Mouse (Mus musculus) small intestine, adult 2 months (tissue): ENCODE data around the gene Krt90. TPM values are rescaled to one million over a fixed set of nuclear protein-coding genes. Genes with fewer than 3 reads are reported as not detected.

ENCODE experiments used
- H3K27ac ChIP-seq: fragments of 200-500 bp; 2 replicates; pipeline ENCODE4 v1.5.1; 2012; ENCODE audit warnings: low read depth, low read length, control low read depth, inconsistent platforms; ENCODE audit not compliant: insufficient read depth
- H3K27me3 ChIP-seq: fragments of 200-500 bp; 2 replicates; pipeline ENCODE4 v1.6.1; 2012; ENCODE audit warnings: mild to moderate bottlenecking, moderate library complexity, low read length, inconsistent platforms; ENCODE audit not compliant: control insufficient read depth, insufficient read depth
- H3K36me3 ChIP-seq: fragments of 200-500 bp; 2 replicates; pipeline ENCODE4 v1.6.1; 2012; ENCODE audit warnings: mild to moderate bottlenecking, low read length, control low read depth, inconsistent platforms; ENCODE audit not compliant: control insufficient read depth, insufficient read depth
- H3K4me1 ChIP-seq: fragments of 200-500 bp; 2 replicates; pipeline ENCODE4 v1.6.1; 2012; ENCODE audit warnings: low read length, inconsistent platforms, mixed read lengths; ENCODE audit not compliant: control insufficient read depth, insufficient read depth, insufficient read length
- H3K4me3 ChIP-seq: fragments of 200-500 bp; 2 replicates; pipeline ENCODE4 v1.5.1; 2012; ENCODE audit warnings: low read depth, mild to moderate bottlenecking, control low read depth, inconsistent platforms, low read length, moderate library complexity
- CTCF ChIP-seq: fragments of 200-500 bp; IDR thresholded peaks from 2 replicates; pipeline ENCODE4 v1.5.1; 2012; ENCODE audit warnings: low read depth, mild to moderate bottlenecking, control low read depth, inconsistent platforms, low read length, moderate library complexity, mixed read lengths; ENCODE audit not compliant: insufficient replicate concordance, insufficient read length; ENCODE audit errors: extremely low read depth
- POLR2A ChIP-seq: fragments of 200-500 bp; IDR thresholded peaks from 2 replicates; pipeline ENCODE4 v1.6.1; 2012; ENCODE audit warnings: low read depth, mild to moderate bottlenecking, control low read depth, inconsistent platforms, low read length, moderate library complexity
- WGBS: fragments of 180-500 bp; shearing (Covaris S2); methylation state at CpG from one replicate; pipeline ENCODE4 v1.1.7; 2018; 5-methylcytosine and 5-hydroxymethylcytosine counted together
- polyA plus RNA-seq: library from polyadenylated mRNA; depleted of rRNA; stranded (reverse); fragments of >200 nt; gene quantifications from 2 replicates; pipeline ENCODE4 v1.2.3, GENCODE M21; 2012

Krt90 gene
- polyA plus RNA-seq, 1 experiment, result not detected

DNA sequence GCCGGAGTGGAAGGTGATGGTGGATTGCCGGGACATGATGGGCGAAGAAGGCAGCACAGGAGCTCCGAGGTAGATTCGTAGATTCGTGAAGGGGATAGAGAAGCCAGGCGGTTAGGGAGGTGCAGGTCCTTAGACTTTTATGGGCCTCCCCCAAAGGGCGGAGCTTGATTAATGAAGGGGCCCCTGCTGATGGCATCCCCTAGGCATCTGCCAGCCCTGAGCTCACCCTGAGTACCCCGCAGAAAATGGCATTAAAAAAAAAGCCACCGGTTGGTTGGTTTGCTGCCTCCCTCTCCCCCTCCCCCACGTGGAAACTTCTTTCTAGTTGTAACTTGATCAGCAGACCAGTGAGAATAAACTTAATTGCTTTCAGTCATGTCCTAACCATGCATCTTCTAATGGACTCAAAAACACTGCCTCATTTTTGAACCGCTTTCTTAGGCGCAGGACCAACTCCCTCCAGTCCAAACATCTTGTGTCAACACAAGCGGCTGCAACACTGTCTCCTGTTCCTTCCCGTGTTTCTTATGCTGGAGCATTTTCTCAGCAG lies 11.1 kb upstream of the Krt90 start, which contains the start of gene Krt75:
Gene Krt75, minus strand, starts transcription at position 109 of the 550 bp plus-strand sequence.
- TF ChIP-seq POLR2A (no peak), CTCF (no peak)
- Histone ChIP-seq H3K4me3 (no peak within 1 kb of the TSS), H3K27ac (no peak within 1 kb of the TSS), H3K4me1 (no peaks in the 10 kb centered on the region), H3K36me3 (no peaks in the 10 kb centered on the region), H3K27me3 (peaks cover 20% of the 10 kb centered on the region)
- 49% methylated on average over 15 of the region's 15 CpGs for WGBS

DNA sequence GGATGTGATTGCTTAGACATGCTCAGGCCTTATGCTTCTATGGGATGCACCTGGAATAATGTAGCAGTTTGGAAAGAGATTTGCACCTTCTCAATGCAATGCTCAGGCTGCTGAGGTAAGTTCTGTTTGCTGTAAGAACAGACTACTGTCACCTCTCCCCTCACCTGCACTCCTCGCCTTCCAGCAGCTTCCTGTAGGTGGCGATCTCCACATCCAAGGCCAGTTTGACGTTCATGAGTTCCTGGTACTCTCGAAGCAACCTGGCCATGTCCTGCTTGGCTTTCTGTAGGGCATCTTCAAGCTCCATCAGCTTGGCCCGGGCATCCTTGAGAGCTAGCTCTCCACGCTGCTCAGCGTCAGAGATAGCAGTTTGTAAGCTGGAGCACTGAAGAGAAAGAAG lies 5.0 kb upstream of the Krt90 start:
- H3K4me3 ChIP-seq, result no peak overlapping the region
- no peak for TF ChIP-seq POLR2A
- TF ChIP-seq CTCF, result peak; percentile 54; the same call in 1 of the 2 replicates
- 31% methylated on average over 7 of the region's 7 CpGs for WGBS
- H3K27ac ChIP-seq, result no peak overlapping the region
- H3K4me1 ChIP-seq, result no peaks in the 10 kb centered on the region
- no peaks in the 10 kb centered on the region for H3K36me3 ChIP-seq
- H3K27me3 ChIP-seq, result peaks cover 1% of the 10 kb centered on the region

DNA sequence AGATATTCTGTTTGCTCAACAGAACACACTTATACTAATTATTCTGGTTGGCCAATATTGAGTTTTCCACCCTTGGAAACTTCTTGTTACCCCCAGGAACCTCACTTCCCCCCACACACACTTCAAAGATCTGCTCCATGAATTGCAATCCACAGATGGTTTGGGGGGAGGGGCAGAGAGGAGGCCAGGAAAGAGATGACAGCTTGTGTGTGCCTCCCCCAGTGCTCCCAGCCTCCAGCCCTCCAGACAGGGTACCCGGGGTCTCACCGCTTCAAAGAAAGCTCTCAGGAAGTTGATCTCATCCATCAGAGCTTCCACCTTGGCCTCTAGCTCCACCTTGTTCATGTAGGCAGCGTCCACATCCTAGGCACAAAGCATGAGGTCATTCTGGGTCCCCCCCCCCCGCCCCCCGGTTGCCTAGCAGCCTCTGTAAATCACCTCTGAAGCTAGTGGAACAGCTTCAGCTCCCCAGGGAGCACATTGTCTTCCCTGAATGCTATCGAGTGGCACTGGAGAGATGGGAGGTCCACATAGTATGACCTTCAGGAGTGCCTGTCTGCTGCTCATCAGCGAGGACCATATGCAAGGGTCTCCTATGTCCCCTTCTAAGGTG lies 4.6 kb downstream of the Krt90 start:
- 11% methylated on average over 7 of the region's 7 CpGs for WGBS
- Histone ChIP-seq H3K36me3 (no peaks in the 10 kb centered on the region), H3K27ac (no peak overlapping the region), H3K27me3 (0 out of 2 replicates have a peak, but pooled peaks cover 2% of the 10 kb centered on the region), H3K4me1 (no peaks in the 10 kb centered on the region), H3K4me3 (no peak overlapping the region)
- TF ChIP-seq POLR2A (no peak), CTCF (no peak)

DNA sequence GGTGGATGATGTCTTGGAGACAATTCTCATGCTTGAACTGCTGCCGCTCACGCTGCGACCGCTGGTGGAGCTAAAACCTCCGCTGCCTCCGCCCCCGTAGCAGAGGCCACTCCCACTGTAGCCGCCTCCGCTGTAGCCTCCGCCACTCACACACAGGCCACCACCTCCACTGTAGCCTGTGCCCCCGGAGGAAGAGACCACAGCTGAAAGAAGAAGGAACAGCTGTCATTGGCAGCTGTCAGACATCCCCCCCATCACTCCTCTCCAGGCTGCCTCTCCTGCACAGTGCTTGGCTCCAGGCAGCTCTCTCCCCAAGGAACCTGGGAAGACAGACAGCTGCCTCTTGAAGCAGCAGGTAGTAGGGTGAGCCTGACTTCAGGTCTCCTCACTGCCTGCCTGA lies 9.6 kb downstream of the Krt90 start:
- H3K4me3 ChIP-seq, result no peak overlapping the region
- 1% methylated on average over 11 of the region's 11 CpGs for WGBS
- no peaks in the 10 kb centered on the region for H3K4me1 ChIP-seq
- H3K27me3 ChIP-seq, result peaks cover 9% of the 10 kb centered on the region; the same call in 1 of the 2 replicates
- H3K27ac ChIP-seq, result no peak overlapping the region
- no peaks in the 10 kb centered on the region for H3K36me3 ChIP-seq
- no peak for TF ChIP-seq CTCF
- TF ChIP-seq POLR2A, result no peak

DNA sequence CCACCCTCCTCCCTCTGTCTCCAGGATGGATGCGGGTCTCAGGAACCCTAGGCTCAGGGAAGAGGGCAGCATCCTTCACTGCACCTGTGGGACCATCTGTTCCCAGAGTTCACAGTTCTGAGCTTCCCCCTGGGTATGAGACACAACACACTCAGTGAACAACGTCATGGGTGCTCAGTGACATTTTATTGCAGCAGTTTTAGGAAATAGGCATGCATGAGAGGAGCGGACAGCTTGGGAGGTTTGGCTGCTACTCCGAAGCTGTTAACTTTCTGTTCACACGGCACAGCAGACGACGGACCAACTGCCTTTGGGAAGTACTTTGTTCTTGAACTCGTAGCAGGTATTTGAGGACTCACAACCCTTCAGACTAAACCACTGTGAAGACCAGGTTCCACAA lies 10.6 kb downstream of the Krt90 start:
- Histone ChIP-seq H3K36me3 (no peaks in the 10 kb centered on the region), H3K27me3 (peaks cover 9% of the 10 kb centered on the region; the same call in 1 of the 2 replicates), H3K4me1 (no peaks in the 10 kb centered on the region), H3K27ac (no peak overlapping the region), H3K4me3 (no peak overlapping the region)
- TF ChIP-seq POLR2A, result no peak
- TF ChIP-seq CTCF, result no peak
- WGBS, result 65% methylated on average over 8 of the region's 8 CpGs

DNA sequence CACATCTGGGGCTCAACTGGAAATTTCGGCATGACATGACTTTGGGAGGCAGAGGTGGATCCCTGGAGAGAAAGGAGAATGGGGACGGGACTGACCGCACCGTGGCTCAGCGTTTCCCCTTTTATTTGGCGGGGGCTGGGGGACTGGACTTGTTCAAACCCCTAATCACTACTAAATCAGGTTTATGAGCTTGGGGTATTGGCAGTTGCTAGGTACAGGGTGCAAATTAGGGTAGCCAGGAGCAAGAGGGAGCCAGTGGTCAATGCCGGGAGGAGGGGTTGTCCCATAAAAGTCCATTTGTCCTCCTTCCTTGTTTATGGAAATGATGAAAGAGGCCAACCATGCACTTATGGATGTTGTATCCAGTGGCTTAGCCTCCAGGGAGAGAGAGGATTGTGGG lies 12.2 kb downstream of the Krt90 start, which contains the start of gene Krt82:
Gene Krt82, minus strand, starts transcription at position 101 of the 400 bp plus-strand sequence.
- no peak for TF ChIP-seq POLR2A
- TF ChIP-seq CTCF, result no peak
- no peak within 1 kb of the TSS for H3K4me3 ChIP-seq
- no peak within 1 kb of the TSS for H3K27ac ChIP-seq
- peaks cover 9% of the 10 kb centered on the region; the same call in 1 of the 2 replicates for H3K27me3 ChIP-seq
- no peaks in the 10 kb centered on the region for H3K4me1 ChIP-seq
- H3K36me3 ChIP-seq, result no peaks in the 10 kb centered on the region
- 80% methylated on average over 7 of the region's 7 CpGs for WGBS

DNA sequence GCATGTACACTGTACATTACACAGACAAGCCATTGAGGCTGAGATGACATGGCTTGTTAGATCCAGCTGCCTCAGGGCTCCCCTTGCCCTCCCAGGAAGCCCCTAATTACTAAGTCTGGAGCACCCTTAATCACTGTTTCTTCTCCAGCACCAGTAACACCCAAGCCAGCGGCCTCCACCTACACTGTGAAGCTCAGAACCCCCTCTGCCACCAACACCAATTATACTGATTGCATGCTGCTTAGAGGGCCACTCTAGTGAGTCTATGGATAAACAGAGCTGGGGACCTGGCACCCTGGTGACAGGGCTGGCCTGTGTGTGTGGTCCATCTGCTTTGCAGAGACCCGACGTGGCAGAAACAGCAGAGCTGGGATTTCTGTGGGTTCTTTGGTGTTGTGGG lies 18.3 kb downstream of the Krt90 start:
- TF ChIP-seq POLR2A (no peak), CTCF (no peak)
- H3K27ac ChIP-seq, result no peak overlapping the region

More for the DNA sequence above, 18.3 kb downstream of the Krt90 start:
- Histone ChIP-seq H3K36me3 (no peaks in the 10 kb centered on the region), H3K4me3 (no peak overlapping the region), H3K27me3 (no peaks in the 10 kb centered on the region), H3K4me1 (no peaks in the 10 kb centered on the region)
- 81% methylated on average over 3 of the region's 3 CpGs for WGBS
